ENCODE assay signal across 8 mouse cellular contexts in genomic region chr6:148831728-148832121, GRCm38 (mm10). TPM values are rescaled to one million over a fixed set of nuclear protein-coding genes. Genes with fewer than 3 reads are reported as not detected.
A peak's percentile ranks its signal among the peaks of the same experiment; 100 is the strongest.
DNase-seq lines count a peak whose midpoint lies in the region; ATAC-seq and TF ChIP-seq lines count a peak whose summit lies in the region.

No protein-coding gene starts in this region.

- 35% methylated on average over 3 of the region's 3 CpGs for WGBS in embryonic facial prominence, embryonic 12.5 days
- 21% methylated on average over 3 of the region's 3 CpGs for WGBS in intestine, embryonic 16.5 days
- WGBS in neural tube, embryonic 13.5 days: 19% methylated on average over 3 of the region's 3 CpGs

- no peak for ATAC-seq in embryonic facial prominence, embryonic 12.5 days (ENCODE audit: insufficient number of reproducible peaks, insufficient read depth, low FRiP score, low TSS enrichment)
- no peak for ATAC-seq in intestine, embryonic 16.5 days
- no peak for ATAC-seq in neural tube, embryonic 13.5 days (ENCODE audit: low read depth)

- H3K9ac ChIP-seq in embryonic facial prominence, embryonic 12.5 days: peak overlapping the region; percentile 72; the same call in 1 of the 2 replicates
- no peak overlapping the region for H3K9ac ChIP-seq in intestine, embryonic 16.5 days (ENCODE audit: low read depth, low read length)
- H3K9ac ChIP-seq in neural tube, embryonic 13.5 days: peak overlapping the region; percentile 83; the same call in 1 of the 2 replicates

- peak overlapping the region; percentile 97 for H3K4me3 ChIP-seq in left cerebral cortex, adult 2 months
- peak overlapping the region; percentile 86 for H3K4me3 ChIP-seq in embryonic facial prominence, embryonic 12.5 days
- peak overlapping the region; percentile 84 for H3K4me3 ChIP-seq in intestine, embryonic 16.5 days (ENCODE audit: low read length)
- H3K4me3 ChIP-seq in neural tube, embryonic 13.5 days: peak overlapping the region; percentile 79

- TF ChIP-seq CTCF in left cerebral cortex, adult 2 months (IDR thresholded peaks at IDR 0.05): no peak

- DNase-seq in left cerebral cortex, adult 2 months (ENCODE audit: extremely low spot score in 1 of 2, low spot score in 2 of 2): no peak
- DNase-seq in left cerebral cortex, adult 11 months (ENCODE audit: low spot score): no peak
- no peak for DNase-seq in left cerebral cortex, adult 9 months (ENCODE audit: low spot score in 2 of 2)
- DNase-seq in cerebellum, adult 18-20 months: no peak
- DNase-seq in gastrocnemius, postnatal 10 days: no peak

- 0 out of 2 replicates have a peak overlapping the region, but pooled peaks have one; percentile 38 for H3K27ac ChIP-seq in left cerebral cortex, adult 2 months
- no peak overlapping the region for H3K27ac ChIP-seq in embryonic facial prominence, embryonic 12.5 days
- peak overlapping the region; percentile 41; the same call in 1 of the 2 replicates for H3K27ac ChIP-seq in intestine, embryonic 16.5 days (ENCODE audit: low read length)
- H3K27ac ChIP-seq in neural tube, embryonic 13.5 days (replicated peaks): no peak overlapping the region

- H3K4me1 ChIP-seq in embryonic facial prominence, embryonic 12.5 days: peaks cover 12% of the 10 kb centered on the region
- H3K4me1 ChIP-seq in intestine, embryonic 16.5 days (ENCODE audit: control insufficient read depth, insufficient read depth, low read length): peaks cover 7% of the 10 kb centered on the region; the same call in 1 of the 2 replicates
- H3K4me1 ChIP-seq in neural tube, embryonic 13.5 days (replicated peaks): peaks cover 21% of the 10 kb centered on the region

- H3K4me2 ChIP-seq in embryonic facial prominence, embryonic 12.5 days (replicated peaks): peak overlapping the region; percentile 79
- peak overlapping the region; percentile 68 for H3K4me2 ChIP-seq in intestine, embryonic 16.5 days (ENCODE audit: low read depth, low read length)
- peak overlapping the region; percentile 94 for H3K4me2 ChIP-seq in neural tube, embryonic 13.5 days

- no peaks in the 10 kb centered on the region for H3K36me3 ChIP-seq in embryonic facial prominence, embryonic 12.5 days
- H3K36me3 ChIP-seq in intestine, embryonic 16.5 days (ENCODE audit: control insufficient read depth, insufficient read depth, low read length): no peaks in the 10 kb centered on the region
- H3K36me3 ChIP-seq in neural tube, embryonic 13.5 days: no peaks in the 10 kb centered on the region

- intact Hi-C loops in left cerebral cortex, adult 2 months (cut with DNase I): loop anchor here (1.0 to 5.0 kb wide), 3 partner anchors 65 to 619 kb away; partner anchors contain the start of genes Caprin2, Dennd5b and Ergic2

- H3K9me3 ChIP-seq in embryonic facial prominence, embryonic 12.5 days: no peaks in the 10 kb centered on the region
- no peaks in the 10 kb centered on the region for H3K9me3 ChIP-seq in intestine, embryonic 16.5 days (ENCODE audit: control insufficient read depth, low read length)
- 0 out of 2 replicates have a peak, but pooled peaks cover 3% of the 10 kb centered on the region for H3K9me3 ChIP-seq in neural tube, embryonic 13.5 days

- no peaks in the 10 kb centered on the region for H3K27me3 ChIP-seq in embryonic facial prominence, embryonic 12.5 days
- H3K27me3 ChIP-seq in intestine, embryonic 16.5 days (replicated peaks; ENCODE audit: control insufficient read depth, insufficient read depth, low read length): no peaks in the 10 kb centered on the region
- H3K27me3 ChIP-seq in neural tube, embryonic 13.5 days: no peaks in the 10 kb centered on the region

RNA-seq across cellular contexts. Expression of gene Ipo8, which starts 0.5 kb away (rescaled TPM):
- 10 to 100 TPM; 47.7 to 47.9 TPM for total RNA-seq in left cerebral cortex, adult 2 months (2021)
- polyA plus RNA-seq in embryonic facial prominence, embryonic 12.5 days (2016; fragmentation: Nextera tagmentation; extraction: Ambion mirVana): 29.3 and 31.3 TPM in 2 replicates
- polyA plus RNA-seq in intestine, embryonic 16.5 days (2015; fragmentation: Nextera tagmentation; extraction: Ambion mirVana): 16.9 and 17.0 TPM in 2 replicates
- 17.6 and 18.6 TPM in 2 replicates for polyA plus RNA-seq in neural tube, embryonic 13.5 days (2015; fragmentation: Nextera tagmentation; extraction: Ambion mirVana)
- 10 to 100 TPM; 25.0 to 28.0 TPM for total RNA-seq in gastrocnemius, postnatal 10 days (2021)

Comparison
In these comparisons a context has a peak if more than half of its experiments do, and no peak if none do; other contexts are left out.
1. H3K27ac ChIP-seq: peak in left cerebral cortex, adult 2 months (single experiment) and intestine, embryonic 16.5 days (single experiment); none in embryonic facial prominence, embryonic 12.5 days (single experiment) and neural tube, embryonic 13.5 days (single experiment).
2. Peak in every context shown above with its lines, with median percentiles within 50 percentile points of each other: H3K4me3 ChIP-seq and H3K4me2 ChIP-seq.